Mouse (Mus musculus) kidney, adult 18-20 months (tissue): ENCODE measurements around the gene Unc93b1.
"Not testable (repeated sequence)": the region's sequence is repeated elsewhere in the genome, so short reads cannot be mapped to it uniquely, and the experiment has no call there.

Source experiments
- DNase-seq: peaks from one replicate; pipeline ENCODE4 v3.0.0; 2021

Gene Unc93b1

DNA sequence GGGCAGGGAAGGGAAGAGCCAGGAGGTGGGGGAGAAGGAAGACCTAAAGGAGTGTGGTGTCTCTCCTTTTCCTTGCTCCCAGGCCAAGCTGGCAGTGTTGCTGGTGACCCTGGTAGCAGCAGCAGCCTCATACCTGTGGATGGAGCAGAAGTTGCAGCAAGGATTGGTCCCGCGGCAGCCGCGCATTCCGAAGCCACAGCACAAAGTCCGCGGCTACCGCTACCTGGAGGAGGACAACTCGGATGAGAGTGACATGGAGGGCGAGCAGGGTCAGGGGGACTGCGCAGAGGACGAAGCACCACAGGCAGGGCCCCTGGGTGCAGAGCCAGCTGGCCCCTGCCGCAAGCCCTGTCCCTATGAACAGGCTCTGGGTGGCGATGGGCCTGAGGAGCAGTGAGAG is 13.6 kb downstream of the Unc93b1 start:
- peak; percentile 53 for DNase-seq

- DNase-seq, result no peak
Observed at GRCm38 (mm10) chr19:3950331-3950730, 15.3 kb downstream of the Unc93b1 start.

GRCm38 (mm10) chr19:3951461-3951860 is 16.5 kb downstream of the Unc93b1 start:
- no peak for DNase-seq

- no peak for DNase-seq
Observed at GRCm38 (mm10) chr19:3952099-3952498, 17.1 kb downstream of the Unc93b1 start.

- no peak for DNase-seq
Observed at GRCm38 (mm10) chr19:3955033-3955432, 20.0 kb downstream of the Unc93b1 start.

DNA sequence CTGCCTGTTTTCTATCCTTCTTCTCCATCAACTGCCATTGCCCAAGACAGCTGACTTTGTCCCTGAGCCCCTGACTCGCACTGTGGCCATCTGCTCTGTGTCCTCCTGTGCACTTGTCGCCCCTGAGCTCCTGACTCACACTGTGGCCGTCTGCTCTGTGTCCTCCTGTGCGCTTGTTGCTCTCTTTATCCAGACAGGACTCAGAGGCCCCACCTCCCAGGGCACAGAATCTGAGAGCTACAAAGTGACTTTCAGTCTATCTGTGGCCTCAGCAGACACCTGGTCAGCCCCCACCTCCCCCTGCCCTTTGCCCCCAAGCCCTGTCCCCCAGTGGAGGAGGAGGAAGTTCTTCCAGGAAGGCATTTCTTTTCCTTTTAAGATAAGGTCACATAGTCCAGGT is 20.8 kb downstream of the Unc93b1 start:
- no peak for DNase-seq

GRCm38 (mm10) chr19:3957296-3958036 is 22.5 kb downstream of the Unc93b1 start:
- peak; percentile 45 for DNase-seq

GRCm38 (mm10) chr19:3958470-3958869 is 23.5 kb downstream of the Unc93b1 start, which contains the start of gene Aldh3b3:
TSS of gene Aldh3b3 (plus strand) at chr19:3958645.
- no peak for DNase-seq

GRCm38 (mm10) chr19:3959030-3959429 is 24.0 kb downstream of the Unc93b1 start:
- DNase-seq, result peak; percentile 62

DNA sequence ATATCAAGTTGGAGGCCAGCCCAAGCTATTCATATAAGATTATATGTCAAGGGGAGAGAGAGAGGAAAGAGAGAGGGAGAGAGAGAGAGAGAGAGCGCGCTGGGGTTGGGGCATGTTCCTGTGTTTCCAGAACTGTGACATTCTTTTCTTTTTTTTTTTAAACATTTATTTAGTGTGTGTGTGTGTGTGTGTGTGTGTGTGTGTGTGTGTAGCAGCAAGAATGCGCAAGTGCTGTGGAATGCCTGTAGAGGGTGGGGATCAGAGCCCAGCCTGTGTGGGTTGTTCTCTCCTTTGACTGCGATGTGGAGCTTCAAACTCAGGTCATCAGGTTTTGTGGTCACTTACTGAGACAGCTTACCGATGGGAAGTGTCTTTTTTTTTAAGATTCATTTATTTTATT is 25.2 kb downstream of the Unc93b1 start:
- no peak for DNase-seq

- DNase-seq, result not testable (repeated sequence)
Observed at GRCm38 (mm10) chr19:3961805-3962204, 26.8 kb downstream of the Unc93b1 start.

DNA sequence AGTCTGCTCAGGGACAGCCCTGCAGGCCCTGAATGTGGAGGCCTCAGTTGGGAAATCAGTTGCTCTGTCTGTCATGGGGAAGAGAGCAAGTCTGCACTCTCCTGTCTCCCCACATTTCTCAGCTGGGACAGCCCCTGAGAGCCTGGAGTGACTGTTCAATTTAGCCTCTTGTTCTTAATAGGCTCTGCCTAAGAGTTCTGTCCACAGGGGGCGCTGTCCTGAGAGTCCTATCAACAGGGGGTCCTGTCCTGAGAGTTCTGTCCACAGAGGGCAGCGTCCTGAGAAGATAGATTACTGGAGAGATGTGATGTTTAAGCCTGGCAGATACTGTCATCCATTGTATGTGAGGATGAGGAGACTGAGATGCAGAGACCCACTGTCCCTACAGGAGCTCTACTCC is 27.5 kb downstream of the Unc93b1 start:
- no peak for DNase-seq

- DNase-seq, result no peak
Observed at GRCm38 (mm10) chr19:3964030-3964429, 29.0 kb downstream of the Unc93b1 start.

DNA sequence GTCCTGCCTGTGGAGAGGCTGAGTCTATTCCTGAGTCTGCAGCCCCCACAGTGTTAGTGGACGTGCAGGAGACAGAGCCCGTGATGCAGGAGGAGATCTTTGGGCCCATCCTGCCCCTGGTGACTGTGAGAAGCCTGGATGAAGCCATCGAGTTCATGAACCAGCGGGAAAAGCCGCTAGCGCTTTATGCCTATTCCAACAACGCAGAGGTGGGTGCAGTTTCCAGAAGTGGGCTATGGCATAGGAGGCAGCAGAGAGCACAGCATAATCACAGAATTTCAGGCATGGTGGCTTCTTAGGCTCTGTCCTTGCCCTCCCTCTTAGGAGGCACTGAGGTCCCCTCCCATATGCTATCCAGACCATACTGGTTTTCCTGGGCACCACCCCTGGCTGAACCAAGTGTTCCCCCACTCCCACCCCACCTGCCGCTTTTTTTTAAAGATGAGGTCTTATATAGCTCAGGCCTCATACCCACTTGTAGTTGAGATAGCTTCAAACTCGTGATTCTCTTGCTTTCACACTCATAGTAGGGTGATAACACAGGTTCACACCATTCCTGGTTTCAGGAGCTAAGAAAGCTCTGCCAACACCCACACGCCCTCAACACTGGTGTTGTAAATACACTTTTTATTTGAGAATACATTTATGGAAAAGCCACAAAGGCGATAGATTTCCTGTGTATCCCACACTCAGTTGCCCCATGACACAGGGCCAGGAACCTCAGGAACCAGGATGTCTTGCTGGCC is 31.5 kb downstream of the Unc93b1 start:
- no peak for DNase-seq

DNA sequence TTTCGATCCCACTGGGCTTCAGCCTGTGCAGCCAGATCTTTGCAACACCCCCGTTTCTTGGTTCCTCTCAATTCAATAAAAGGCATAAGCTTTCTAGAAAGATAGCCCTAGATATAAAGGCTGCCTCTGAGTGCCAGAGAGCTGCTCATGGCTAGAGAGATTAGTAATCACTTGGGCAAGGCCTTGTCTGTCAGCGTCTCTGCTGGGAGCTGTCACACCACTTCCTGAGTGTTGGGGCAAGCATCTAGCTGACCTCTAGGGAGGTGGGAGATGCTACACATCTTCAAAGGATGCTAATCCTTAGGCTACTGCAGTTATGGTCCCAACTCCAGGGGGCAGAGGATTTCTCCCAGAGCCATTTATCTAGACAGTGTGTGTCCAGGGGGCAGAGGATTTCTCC is 32.3 kb downstream of the Unc93b1 start:
- DNase-seq, result no peak

GRCm38 (mm10) chr19:3972229-3972628 is 37.2 kb downstream of the Unc93b1 start, which contains the start of gene Aldh3b2:
TSS of gene Aldh3b2 (plus strand) at chr19:3972328.
- DNase-seq, result no peak

DNA sequence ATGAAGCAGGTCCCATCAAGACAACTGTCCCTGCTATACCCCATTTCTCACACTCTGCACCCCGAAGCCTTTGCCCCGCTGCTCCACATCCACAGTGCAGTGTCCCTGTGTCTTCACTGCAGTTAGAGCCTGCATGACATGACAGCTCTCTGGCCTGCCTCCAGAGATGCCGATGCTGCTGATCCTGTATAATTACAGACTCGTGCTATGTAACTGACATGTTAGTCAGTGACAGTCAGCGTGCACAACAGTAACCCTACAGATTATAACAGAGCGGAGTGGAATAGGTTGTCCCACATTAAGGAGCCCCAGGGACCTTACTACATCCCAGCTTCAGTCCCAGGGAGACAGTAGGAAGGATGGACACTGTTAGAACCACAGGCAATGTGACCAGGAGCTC is 39.6 kb downstream of the Unc93b1 start:
- not testable (repeated sequence) for DNase-seq

DNA sequence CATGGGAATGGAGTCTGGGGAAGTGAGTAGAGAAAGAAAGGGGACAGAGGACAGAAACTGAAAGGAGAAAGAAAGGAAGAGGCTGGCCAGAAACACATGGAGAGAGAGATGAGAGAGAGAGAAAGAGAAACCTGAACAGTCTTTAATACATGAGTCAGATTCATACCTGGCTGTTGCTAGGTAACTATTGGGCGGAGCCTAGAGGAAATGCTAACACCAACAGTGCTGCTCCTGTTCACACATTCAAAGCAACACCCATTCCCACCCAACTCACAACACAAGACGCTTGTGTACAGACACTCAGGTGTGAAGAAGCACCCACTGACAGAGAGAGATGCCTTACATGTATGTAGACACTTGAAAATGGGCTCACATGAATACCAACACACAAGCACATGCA is 40.9 kb downstream of the Unc93b1 start:
- no peak for DNase-seq

DNA sequence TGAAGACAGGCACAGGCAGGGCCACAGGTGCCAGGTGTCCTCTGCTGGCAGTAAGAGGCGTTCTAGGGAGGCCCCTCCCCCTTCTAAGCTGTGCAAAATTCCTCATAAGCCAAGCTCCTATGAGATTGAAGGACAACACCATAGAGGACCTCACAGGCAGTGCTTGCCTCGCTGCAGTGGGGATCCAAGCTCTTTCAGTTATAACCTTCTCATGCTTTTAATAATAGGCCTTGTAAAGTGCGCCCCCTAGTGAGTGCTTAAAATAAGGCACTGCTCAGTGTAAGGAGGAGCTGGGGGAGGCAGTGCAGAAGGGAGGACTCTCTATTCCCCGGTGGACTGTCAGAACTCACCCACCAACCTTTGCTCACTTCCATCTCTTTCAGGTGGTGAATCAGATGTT is 45.3 kb downstream of the Unc93b1 start:
- DNase-seq, result peak; percentile 81

DNA sequence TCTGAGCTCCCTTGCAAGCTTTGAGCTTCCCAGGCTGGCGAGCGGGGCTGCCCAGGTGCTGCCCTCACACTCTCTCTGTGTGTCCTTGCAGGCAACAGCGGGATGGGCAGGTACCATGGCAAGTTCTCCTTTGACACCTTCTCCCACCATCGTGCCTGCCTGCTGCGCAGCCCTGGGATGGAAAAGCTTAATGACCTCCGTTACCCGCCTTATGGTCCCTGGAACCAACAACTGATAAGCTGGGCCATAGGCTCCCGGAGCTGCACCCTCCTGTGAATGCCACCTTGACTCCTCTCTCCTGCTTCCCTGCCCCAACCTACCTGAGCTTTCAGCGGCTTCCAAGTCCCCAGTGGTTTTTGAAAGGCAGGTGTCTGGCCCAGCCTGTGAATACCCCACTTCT is 45.9 kb downstream of the Unc93b1 start:
- no peak for DNase-seq

DNA sequence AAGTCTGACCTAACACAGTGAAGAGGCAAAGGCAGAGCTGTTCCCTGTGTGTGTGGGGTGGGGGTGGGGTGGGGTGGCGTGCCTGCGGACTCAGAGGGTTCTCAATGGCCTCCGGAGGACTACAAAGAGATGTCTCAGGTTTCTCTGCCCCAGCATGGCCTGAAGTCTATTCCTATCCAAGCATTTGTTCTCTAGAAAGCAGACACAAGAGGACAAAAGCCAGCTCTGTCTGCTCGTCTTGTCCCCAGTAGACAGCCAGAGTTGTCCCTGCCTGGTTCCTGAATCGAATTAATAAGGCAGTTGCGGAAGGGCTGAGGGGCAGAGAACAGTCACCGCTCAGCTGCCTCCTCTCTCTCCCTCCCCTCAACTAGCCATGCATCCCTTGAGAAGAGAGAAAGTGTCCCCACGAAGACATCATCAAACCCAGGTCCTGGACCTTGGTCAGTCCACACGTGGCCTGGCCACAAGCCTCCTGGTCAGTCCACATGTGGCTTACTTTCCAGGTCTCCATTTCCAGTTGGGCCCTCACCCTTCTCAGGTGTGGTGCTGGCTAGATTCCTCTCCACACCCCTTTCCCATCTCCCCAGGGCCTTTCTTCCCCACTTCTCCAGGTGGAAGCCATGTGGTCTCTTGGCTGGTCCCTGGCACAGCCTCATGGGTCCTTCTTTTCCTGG is 48.7 kb downstream of the Unc93b1 start:
- peak; percentile 39 for DNase-seq

DNA sequence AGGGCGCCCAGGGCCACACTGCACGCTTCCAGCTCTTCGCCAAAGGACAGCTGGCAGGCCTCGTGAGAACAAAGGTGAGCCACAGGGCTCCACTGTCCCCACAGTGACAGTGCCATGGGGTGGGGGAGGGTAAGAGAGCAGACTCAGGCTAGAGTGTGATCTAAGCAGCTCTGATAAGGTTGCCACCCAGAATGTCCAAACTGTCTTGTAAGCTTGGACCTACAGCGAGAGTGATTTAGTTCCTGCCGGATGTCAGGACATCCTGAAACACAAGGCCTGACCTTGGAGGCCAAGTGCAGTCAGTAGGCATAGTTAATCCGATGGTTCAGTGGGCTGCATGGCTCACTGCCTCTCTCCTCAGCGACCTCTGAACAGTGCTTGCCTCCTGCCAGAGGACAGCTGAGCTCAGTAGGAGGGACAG is 50.3 kb downstream of the Unc93b1 start:
- peak; percentile 84 for DNase-seq

GRCm38 (mm10) chr19:3986334-3986733 is 51.3 kb downstream of the Unc93b1 start, which contains the start of gene Acy3:
TSS of gene Acy3 (plus strand) at chr19:3986570.
- DNase-seq, result peak; percentile 95

DNA sequence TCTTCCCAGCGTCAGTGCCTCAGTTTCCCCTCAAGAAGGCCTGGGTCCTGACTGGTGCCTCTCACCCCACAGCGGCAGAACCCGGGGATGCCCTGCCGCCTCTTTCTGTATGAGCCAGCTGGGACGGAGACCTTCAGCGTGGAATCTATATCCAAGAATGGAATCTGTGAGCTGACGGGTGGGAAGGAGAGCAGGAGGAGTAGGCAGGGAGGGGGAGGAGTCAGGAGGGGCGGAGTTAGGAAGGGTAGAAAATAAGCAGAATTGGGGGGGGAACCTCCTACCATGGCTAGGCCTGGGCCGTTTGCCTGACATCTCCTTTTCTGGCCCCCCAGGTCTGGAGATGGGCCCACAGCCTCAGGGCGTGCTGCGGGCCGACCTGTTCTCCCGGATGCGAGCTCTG is 53.1 kb downstream of the Unc93b1 start:
- DNase-seq, result peak; percentile 18
